Mouse (Mus musculus) heart, postnatal 10 days (tissue): ENCODE measurements around the gene Elovl6. TPM values are rescaled to one million over a fixed set of nuclear protein-coding genes. Genes with fewer than 3 reads are reported as not detected.
A peak's percentile ranks its signal among the peaks of the same experiment; 100 is the strongest.

ENCODE experiments used
- DNase-seq, 2 experiments: peaks; one replicate each; pipeline ENCODE4 v3.0.0; 2021
- intact Hi-C: fragments of 180-260 bp; cut with DNase I; formaldehyde crosslinking; loops from one replicate; pipeline ENCODE4 v1.15.1; 2025
- total RNA-seq, 2 experiments: library from RNA; stranded (reverse); gene quantifications; 2 replicates each; pipeline ENCODE4 v1.2.3; 2021

The Elovl6 gene
- total RNA-seq, 2 experiments from 2014 or later = 3.3 to 8.1 TPM

GRCm38 (mm10) chr3:129591761-129592160 is 59.6 kb downstream of the Elovl6 start:
- intact Hi-C loops = no loop called here
- no peak for DNase-seq

- no peak for DNase-seq
These were observed 60.8 kb downstream of the Elovl6 start for GRCm38 (mm10) chr3:129593001-129593400.

GRCm38 (mm10) chr3:129593735-129594134 is 61.6 kb downstream of the Elovl6 start:
- no peak for DNase-seq
- intact Hi-C loops = no loop called here

More at GRCm38 (mm10) chr3:129593001-129593400, 60.8 kb downstream of the Elovl6 start:
- intact Hi-C loops = no loop called here

- intact Hi-C loops = no loop called here
- DNase-seq = no peak
These were observed 63.9 kb downstream of the Elovl6 start for GRCm38 (mm10) chr3:129596098-129596497.

GRCm38 (mm10) chr3:129602289-129602688 is 70.1 kb downstream of the Elovl6 start:
- no peak for DNase-seq
- intact Hi-C loops = no loop called here

- DNase-seq = no peak
- intact Hi-C loops = no loop called here
These were observed 73.3 kb downstream of the Elovl6 start for GRCm38 (mm10) chr3:129605487-129605886.

- intact Hi-C loops = no loop called here
- DNase-seq = no peak
These were observed 73.8 kb downstream of the Elovl6 start for GRCm38 (mm10) chr3:129605934-129606333.

GRCm38 (mm10) chr3:129611626-129612025 is 79.5 kb downstream of the Elovl6 start:
- no peak for DNase-seq
- intact Hi-C loops = no loop called here

GRCm38 (mm10) chr3:129612311-129613097 is 80.3 kb downstream of the Elovl6 start:
- intact Hi-C loops = no loop called here
- DNase-seq = no peak

- DNase-seq = no peak
- intact Hi-C loops = no loop called here
These were observed 81.6 kb downstream of the Elovl6 start for GRCm38 (mm10) chr3:129613756-129614155.

GRCm38 (mm10) chr3:129614216-129614615 is 82.1 kb downstream of the Elovl6 start:
- intact Hi-C loops = no loop called here
- peak; percentile 39 to 49 for DNase-seq

GRCm38 (mm10) chr3:129617450-129617849 is 85.3 kb downstream of the Elovl6 start:
- intact Hi-C loops = no loop called here
- no peak for DNase-seq

GRCm38 (mm10) chr3:129619194-129619775 is 87.1 kb downstream of the Elovl6 start:
- intact Hi-C loops = no loop called here
- no peak for DNase-seq

GRCm38 (mm10) chr3:129620802-129621201 is 88.6 kb downstream of the Elovl6 start:
- intact Hi-C loops = no loop called here
- peak; percentile 65 to 77 for DNase-seq

GRCm38 (mm10) chr3:129621255-129621654 is 89.1 kb downstream of the Elovl6 start:
- intact Hi-C loops = no loop called here

GRCm38 (mm10) chr3:129622120-129622519 is 90.0 kb downstream of the Elovl6 start:
- intact Hi-C loops = no loop called here

More at GRCm38 (mm10) chr3:129621255-129621654, 89.1 kb downstream of the Elovl6 start:
- peak; percentile 28 to 33 for DNase-seq

GRCm38 (mm10) chr3:129622705-129623104 is 90.5 kb downstream of the Elovl6 start:
- intact Hi-C loops = no loop called here
- no peak for DNase-seq

More at GRCm38 (mm10) chr3:129622120-129622519, 90.0 kb downstream of the Elovl6 start:
- DNase-seq = no peak

GRCm38 (mm10) chr3:129624193-129624805 is 92.1 kb downstream of the Elovl6 start:
- no peak for DNase-seq
- intact Hi-C loops = no loop called here

- intact Hi-C loops = no loop called here
These were observed 95.1 kb downstream of the Elovl6 start for GRCm38 (mm10) chr3:129627281-129627680.

GRCm38 (mm10) chr3:129631018-129631417 is 98.9 kb downstream of the Elovl6 start:
- intact Hi-C loops = no loop called here

More at GRCm38 (mm10) chr3:129627281-129627680, 95.1 kb downstream of the Elovl6 start:
- peak; percentile 24 to 40 for DNase-seq

GRCm38 (mm10) chr3:129631857-129632256 is 99.7 kb downstream of the Elovl6 start:
- intact Hi-C loops = no loop called here
- no peak for DNase-seq

More at GRCm38 (mm10) chr3:129631018-129631417, 98.9 kb downstream of the Elovl6 start:
- no peak for DNase-seq
